ENCODE assay signal across 8 mouse cellular contexts in genomic region chr5:24604080-24604655, GRCm38 (mm10). TPM values are rescaled to one million over a fixed set of nuclear protein-coding genes. Genes with fewer than 3 reads are reported as not detected.
DNase-seq lines count a peak whose midpoint lies in the region; ATAC-seq and TF ChIP-seq lines count a peak whose summit lies in the region.

No protein-coding gene starts in this region.

- H3K4me1 ChIP-seq in heart, embryonic 14.5 days (ENCODE audit: control insufficient read depth in 2 of 2, insufficient read depth in 2 of 2, low read length in 2 of 2), result peaks cover 38 to 57% of the 10 kb centered on the region in 2 experiments
- H3K4me1 ChIP-seq in cortical plate, adult 2 months (ENCODE audit: control insufficient read depth, insufficient read depth, low read length), result peaks cover 3% of the 10 kb centered on the region; the same call in 1 of the 2 replicates
- H3K4me1 ChIP-seq in hindbrain, embryonic 13.5 days (replicated peaks), result peaks cover 75% of the 10 kb centered on the region
- peaks cover 73% of the 10 kb centered on the region for H3K4me1 ChIP-seq in midbrain, embryonic 15.5 days

- peak overlapping the region; percentile 70 to 88 for H3K4me3 ChIP-seq in heart, embryonic 14.5 days (ENCODE audit: control insufficient read depth in 1 of 2, insufficient read depth in 1 of 2, low read depth in 1 of 2, low read length in 2 of 2)
- peak overlapping the region; percentile 35 for H3K4me3 ChIP-seq in cortical plate, adult 2 months (ENCODE audit: insufficient read depth, low read length)
- peak overlapping the region; percentile 60 for H3K4me3 ChIP-seq in hindbrain, embryonic 13.5 days
- peak overlapping the region; percentile 64 for H3K4me3 ChIP-seq in midbrain, embryonic 15.5 days

- H3K4me2 ChIP-seq in heart, embryonic 14.5 days (ENCODE audit: low read length), result peak overlapping the region; percentile 91
- peak overlapping the region; percentile 92 for H3K4me2 ChIP-seq in hindbrain, embryonic 13.5 days
- peak overlapping the region; percentile 94 for H3K4me2 ChIP-seq in midbrain, embryonic 15.5 days

- H3K27me3 ChIP-seq in heart, embryonic 14.5 days (ENCODE audit: control insufficient read depth, insufficient read depth, low read length), result no peaks in the 10 kb centered on the region
- 0 out of 2 replicates have a peak, but pooled peaks cover 3% of the 10 kb centered on the region for H3K27me3 ChIP-seq in hindbrain, embryonic 13.5 days
- no peaks in the 10 kb centered on the region for H3K27me3 ChIP-seq in midbrain, embryonic 15.5 days (replicated peaks)

- no peaks in the 10 kb centered on the region for H3K36me3 ChIP-seq in heart, embryonic 14.5 days (ENCODE audit: control insufficient read depth, insufficient read depth, low read length)
- no peaks in the 10 kb centered on the region for H3K36me3 ChIP-seq in hindbrain, embryonic 13.5 days
- H3K36me3 ChIP-seq in midbrain, embryonic 15.5 days (replicated peaks), result no peaks in the 10 kb centered on the region

- TF ChIP-seq CTCF in cortical plate, adult 2 months (IDR thresholded peaks at IDR 0.05; ENCODE audit: extremely low read depth, insufficient read depth, low read length), result no peak

- peak overlapping the region; percentile 93 to 100 for H3K27ac ChIP-seq in heart, embryonic 14.5 days (replicated peaks in 1 of 2; ENCODE audit: control insufficient read depth in 1 of 2, insufficient read depth in 1 of 2, low read depth in 2 of 2, low read length in 2 of 2)
- H3K27ac ChIP-seq in cortical plate, adult 2 months (ENCODE audit: insufficient read depth, low read length), result peak overlapping the region; percentile 89
- peak overlapping the region; percentile 99 for H3K27ac ChIP-seq in hindbrain, embryonic 13.5 days
- peak overlapping the region; percentile 100 for H3K27ac ChIP-seq in midbrain, embryonic 15.5 days

- no peaks in the 10 kb centered on the region for H3K9me3 ChIP-seq in heart, embryonic 14.5 days (ENCODE audit: control insufficient read depth, low read length)
- no peaks in the 10 kb centered on the region for H3K9me3 ChIP-seq in hindbrain, embryonic 13.5 days
- H3K9me3 ChIP-seq in midbrain, embryonic 15.5 days, result no peaks in the 10 kb centered on the region

- WGBS in heart, embryonic 14.5 days, result 14% methylated on average over 12 of the region's 12 CpGs
- 19% methylated on average over 12 of the region's 12 CpGs for WGBS in hindbrain, embryonic 13.5 days
- WGBS in midbrain, embryonic 15.5 days, result 20% methylated on average over 12 of the region's 12 CpGs

- H3K9ac ChIP-seq in heart, embryonic 14.5 days (ENCODE audit: low read length), result peak overlapping the region; percentile 95
- peak overlapping the region; percentile 92 for H3K9ac ChIP-seq in hindbrain, embryonic 13.5 days
- H3K9ac ChIP-seq in midbrain, embryonic 15.5 days, result peak overlapping the region; percentile 81

- no peak for ATAC-seq in heart, embryonic 14.5 days (ENCODE audit: insufficient number of reproducible peaks, insufficient read depth, low FRiP score, low read depth)
- ATAC-seq in hindbrain, embryonic 13.5 days (ENCODE audit: low FRiP score), result 0 out of 2 replicates have a peak, but pooled peaks have one; percentile 1
- no peak; the same call in 1 of the 2 replicates for ATAC-seq in midbrain, embryonic 15.5 days (replicated peaks)

- no peak for DNase-seq in heart, adult 9 months (ENCODE audit: low spot score in 2 of 2)
- no peak for DNase-seq in cerebellum, adult 8-10 months
- DNase-seq in spleen, adult 12 weeks (ENCODE audit: low spot score), result no peak
- DNase-seq in urinary bladder, postnatal 10 days (ENCODE audit: low spot score), result no peak

- no peak for TF ChIP-seq POLR2A in cortical plate, adult 2 months (IDR thresholded peaks at IDR 0.05; ENCODE audit: extremely low read depth, insufficient read depth, low read length)

RNA-seq across cellular contexts. Expression of gene Chpf2, which starts 17.6 kb away (rescaled TPM):
- 8.6 and 8.9 TPM in 2 replicates for polyA plus RNA-seq in heart, embryonic 14.5 days (2014; fragmentation: Nextera tagmentation; extraction: Ambion mirVana)
- polyA plus RNA-seq in cortical plate, adult 2 months (2012; rRNA removed), result 55.1 and 62.2 TPM in 2 replicates
- polyA plus RNA-seq in hindbrain, embryonic 13.5 days (2015; fragmentation: Nextera tagmentation; extraction: Ambion mirVana), result 17.4 and 19.9 TPM in 2 replicates
- polyA plus RNA-seq in midbrain, embryonic 15.5 days (2015; fragmentation: Nextera tagmentation; extraction: Ambion mirVana), result 22.1 and 23.0 TPM in 2 replicates

RNA-seq across cellular contexts. Expression of gene Smarcd3, which starts 20.0 kb away (rescaled TPM):
- polyA plus RNA-seq in heart, embryonic 14.5 days (2014; fragmentation: Nextera tagmentation; extraction: Ambion mirVana), result 71.0 and 78.4 TPM in 2 replicates
- polyA plus RNA-seq in cortical plate, adult 2 months (2012; rRNA removed), result 97.8 and 97.9 TPM in 2 replicates
- 86.2 and 87.6 TPM in 2 replicates for polyA plus RNA-seq in hindbrain, embryonic 13.5 days (2015; fragmentation: Nextera tagmentation; extraction: Ambion mirVana)
- polyA plus RNA-seq in midbrain, embryonic 15.5 days (2015; fragmentation: Nextera tagmentation; extraction: Ambion mirVana), result 182 and 186 TPM in 2 replicates

RNA-seq across cellular contexts. Expression of gene Abcf2, which starts 26.9 kb away (rescaled TPM):
- 57.4 and 60.8 TPM in 2 replicates for polyA plus RNA-seq in heart, embryonic 14.5 days (2014; fragmentation: Nextera tagmentation; extraction: Ambion mirVana)
- 83.6 and 87.1 TPM in 2 replicates for polyA plus RNA-seq in cortical plate, adult 2 months (2012; rRNA removed)
- polyA plus RNA-seq in hindbrain, embryonic 13.5 days (2015; fragmentation: Nextera tagmentation; extraction: Ambion mirVana), result 91.6 and 92.3 TPM in 2 replicates
- 83.8 and 86.4 TPM in 2 replicates for polyA plus RNA-seq in midbrain, embryonic 15.5 days (2015; fragmentation: Nextera tagmentation; extraction: Ambion mirVana)

RNA-seq across cellular contexts. Expression of gene 4931409K22Rik, which starts 47.6 kb away (rescaled TPM):
- polyA plus RNA-seq in heart, embryonic 14.5 days (2014; fragmentation: Nextera tagmentation; extraction: Ambion mirVana), result not detected in 2 replicates
- polyA plus RNA-seq in cortical plate, adult 2 months (2012; rRNA removed), result 0.04 and 0.11 TPM in 2 replicates
- 0.12 and 0.19 TPM in 2 replicates for polyA plus RNA-seq in hindbrain, embryonic 13.5 days (2015; fragmentation: Nextera tagmentation; extraction: Ambion mirVana)
- 0.06 TPM in 1 of 2 replicates, not detected in the other for polyA plus RNA-seq in midbrain, embryonic 15.5 days (2015; fragmentation: Nextera tagmentation; extraction: Ambion mirVana)
